Mouse (Mus musculus) left cerebral cortex, adult 18-20 months (tissue): ENCODE data around the gene 2310030G06Rik. TPM values are rescaled to one million over a fixed set of nuclear protein-coding genes. Genes with fewer than 3 reads are reported as not detected.

Experiments used
- DNase-seq, 2 experiments: peaks; one replicate each; pipeline ENCODE4 v3.0.0; 2021 to 2022; ENCODE audit warnings: low spot score in 2 of 2, mixed read lengths in 1 of 2
- long read RNA-seq, 2 experiments: library from polyadenylated mRNA; stranded (forward); transcript quantifications; one replicate each; pipeline ENCODE4 v2.0.0; 2021
- total RNA-seq, 2 experiments: library from RNA; stranded (reverse); gene quantifications; 2 replicates each; pipeline ENCODE4 v1.2.3; 2021

Gene 2310030G06Rik
- 1 to 10 TPM; 2.7 to 3.1 TPM for total RNA-seq
- long read RNA-seq, experiment 1: 0 reads
- long read RNA-seq, experiment 2, partial matches to known transcripts: 0 of 2 reads
- long read RNA-seq, experiment 2, other reads (novel, unspliced or antisense): 1 of 2 reads

DNA sequence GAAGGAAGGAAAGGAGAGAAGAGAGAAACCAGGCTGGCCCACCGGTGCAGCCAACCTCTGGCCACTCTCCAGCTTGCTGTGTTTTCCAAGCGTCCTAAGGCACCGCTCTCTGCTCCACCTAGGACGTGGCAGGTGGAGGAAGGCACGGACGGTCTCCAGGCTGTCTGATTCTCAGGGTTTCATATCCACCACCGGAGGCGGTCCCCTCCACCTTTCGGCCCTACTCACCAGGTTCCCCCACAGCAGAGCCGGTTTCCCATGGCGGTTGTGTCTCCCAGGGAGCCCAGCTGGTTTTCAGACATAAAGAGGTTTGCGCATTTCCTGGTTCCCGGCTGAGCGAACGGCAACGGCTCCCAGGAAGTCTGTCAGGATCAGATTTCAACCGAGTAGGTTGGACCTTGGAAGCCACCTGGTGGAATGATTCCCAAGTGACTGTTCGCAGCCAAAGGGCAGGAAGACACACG lies at the start of gene 2310030G06Rik:
TSS of gene 2310030G06Rik (minus strand) at position 323 of the 464 bp plus-strand sequence.
- DNase-seq: peak; percentile 21 to 31

GRCm38 (mm10) chr9:50795266-50795665 lies 48.9 kb upstream of the 2310030G06Rik start:
- no peak for DNase-seq

DNA sequence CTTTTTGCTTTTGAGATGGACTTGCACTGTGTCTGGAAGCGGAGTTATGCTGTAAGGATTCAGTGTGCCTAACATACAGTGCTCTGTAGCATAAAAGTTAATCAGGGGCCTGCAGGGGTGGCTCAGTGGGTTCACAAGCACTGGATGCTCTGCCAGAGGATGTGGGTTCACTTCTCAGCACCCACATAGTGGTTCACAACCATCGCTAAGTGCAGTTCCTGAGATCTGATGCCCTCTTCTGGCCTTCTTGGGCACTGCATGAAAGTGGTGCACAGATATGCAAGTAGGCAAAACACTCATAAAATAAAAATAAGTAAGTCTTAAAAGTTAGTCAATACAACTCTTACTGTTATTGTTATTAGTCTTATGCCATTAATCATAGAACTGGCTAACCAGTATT lies 35.8 kb upstream of the 2310030G06Rik start:
- peak in 1 of 2 experiments; percentile 30 for DNase-seq

DNA sequence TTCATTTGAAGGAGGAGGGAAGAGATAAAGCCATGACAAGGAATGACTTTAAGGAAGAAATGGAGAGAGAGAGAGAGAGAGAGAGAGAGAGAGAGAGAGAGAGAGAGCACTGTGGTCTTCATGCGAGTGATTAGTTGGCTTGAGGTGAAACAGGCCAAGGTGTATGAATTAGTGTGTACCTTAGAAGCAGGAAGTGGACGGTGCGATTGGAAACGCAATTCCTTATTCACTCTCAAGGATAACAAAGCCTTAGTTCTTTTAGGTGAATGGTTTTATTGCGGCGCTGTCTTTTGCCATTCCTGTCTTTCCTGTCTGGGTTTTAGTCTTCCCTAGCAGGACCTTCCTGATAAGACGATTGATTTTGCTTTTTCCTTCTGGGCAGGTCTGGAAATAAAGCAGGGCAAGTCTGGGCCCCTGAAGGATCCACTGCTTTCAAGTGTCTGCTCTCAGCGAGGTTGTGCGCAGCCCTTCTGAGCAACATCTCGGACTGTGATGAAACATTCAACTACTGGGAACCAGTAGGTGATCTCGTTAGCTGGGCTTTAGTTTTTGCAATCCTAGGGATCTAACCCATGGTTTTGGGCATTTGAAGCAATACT lies 29.9 kb upstream of the 2310030G06Rik start:
- no peak for DNase-seq

DNA sequence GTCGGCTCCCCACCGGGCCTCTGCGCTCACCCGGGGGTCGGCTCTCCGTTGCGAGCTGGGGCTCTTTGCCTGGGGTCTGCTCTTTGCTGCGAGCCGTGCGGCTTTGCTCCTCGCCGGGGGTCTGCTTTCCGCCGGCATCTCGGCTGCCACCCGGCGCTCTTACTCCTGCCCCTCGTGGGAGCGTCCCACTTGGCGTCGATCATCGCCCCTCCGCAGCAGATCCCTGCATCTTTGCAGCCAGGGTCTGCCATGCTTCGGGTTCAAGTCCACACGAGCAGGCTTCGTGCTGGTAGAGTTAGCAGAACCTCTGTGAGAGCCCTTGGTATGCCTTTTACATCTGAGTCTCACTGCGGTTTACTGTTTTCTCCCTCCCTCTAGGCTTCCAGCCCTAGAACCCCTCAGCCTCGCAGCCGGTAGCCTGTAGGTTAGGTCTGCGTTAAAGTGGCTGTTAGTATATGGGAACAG lies 29.4 kb upstream of the 2310030G06Rik start:
- DNase-seq: peak in 1 of 2 experiments; percentile 10

DNA sequence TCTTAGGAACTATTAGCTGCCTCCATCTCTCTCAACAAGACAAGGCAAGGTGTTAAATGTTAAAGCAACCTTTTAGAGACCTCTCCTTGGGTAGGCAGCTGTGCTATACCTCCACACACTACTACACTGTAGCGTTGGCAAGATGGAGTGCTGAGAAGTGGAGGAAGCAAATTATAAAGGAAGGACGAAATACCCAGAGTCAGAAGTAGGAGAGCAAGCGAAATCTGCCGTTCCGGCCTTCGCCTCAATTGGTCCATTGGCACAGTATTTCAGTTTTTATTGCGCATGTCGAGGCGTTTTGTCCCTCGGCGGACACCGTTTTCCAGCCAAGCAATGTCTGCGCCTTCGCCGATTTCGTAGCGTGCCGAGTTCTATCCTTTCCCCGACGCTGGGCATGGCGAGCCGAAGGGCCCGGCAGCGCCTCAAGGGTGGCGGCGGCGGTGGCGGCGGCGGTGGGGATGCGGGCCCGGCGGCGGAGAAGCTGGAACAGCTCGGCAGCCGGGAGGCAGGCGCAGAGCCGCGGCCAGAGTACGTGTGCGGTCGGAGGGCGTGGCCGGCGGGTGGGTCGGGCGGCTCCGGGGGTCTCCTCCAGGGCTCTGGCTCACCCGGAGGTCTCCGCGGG lies 28.8 kb upstream of the 2310030G06Rik start, which contains the start of the genes Alg9 and 1110032A03Rik:
TSS of gene Alg9 (plus strand) at position 29 of the 622 bp plus-strand sequence.
TSS of gene 1110032A03Rik (minus strand) at position 530 of the 622 bp plus-strand sequence.
- DNase-seq: peak; percentile 92

- no peak for DNase-seq
These were observed 27.7 kb upstream of the 2310030G06Rik start for GRCm38 (mm10) chr9:50774026-50774462.

- DNase-seq: no peak
These were observed 23.7 kb upstream of the 2310030G06Rik start for GRCm38 (mm10) chr9:50770011-50770410.

- peak; percentile 99 for DNase-seq
These were observed 22.0 kb upstream of the 2310030G06Rik start, which contains the start of gene Fdxacb1 for GRCm38 (mm10) chr9:50768107-50769002. Gene Fdxacb1, plus strand, starts transcription at chr9:50768236.

- no peak for DNase-seq
These were observed 21.3 kb upstream of the 2310030G06Rik start for GRCm38 (mm10) chr9:50767531-50768106.

- peak in 1 of 2 experiments; percentile 24 for DNase-seq
These were observed 17.0 kb upstream of the 2310030G06Rik start for GRCm38 (mm10) chr9:50763331-50763730.

DNA sequence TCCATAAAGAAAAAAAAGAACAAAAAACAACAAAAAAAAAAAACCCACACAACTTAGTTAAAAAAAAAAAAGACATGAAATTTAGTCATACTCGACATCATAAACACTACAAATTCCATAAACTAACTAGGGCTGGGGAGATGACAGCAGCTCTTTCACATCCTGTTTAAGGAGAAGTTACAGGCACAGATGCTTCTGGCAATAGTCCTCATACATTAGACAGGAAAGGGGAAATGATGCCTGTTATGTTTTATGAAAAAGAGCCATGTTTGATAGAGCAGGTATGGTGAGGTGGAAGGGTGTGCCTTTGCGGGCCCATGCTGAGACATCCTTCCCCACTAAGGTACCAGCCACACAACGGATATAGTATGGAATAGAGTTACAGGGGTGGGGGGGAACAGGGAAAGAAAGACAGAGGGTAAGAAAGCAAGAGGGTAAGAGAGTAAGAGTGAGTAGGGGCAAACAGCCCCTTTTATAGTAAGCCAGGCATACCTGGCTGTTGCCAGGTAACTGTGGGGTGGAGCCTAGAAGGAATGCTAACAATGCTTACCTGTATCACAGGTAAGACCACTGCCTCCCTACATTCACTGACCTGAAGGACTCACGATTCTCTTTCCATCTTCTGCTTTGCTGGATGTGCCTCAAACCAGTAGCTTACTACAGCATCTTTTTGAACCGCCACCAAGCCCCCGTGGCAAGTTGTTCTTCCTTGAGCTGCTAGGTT lies 15.3 kb upstream of the 2310030G06Rik start:
- DNase-seq: no peak

DNA sequence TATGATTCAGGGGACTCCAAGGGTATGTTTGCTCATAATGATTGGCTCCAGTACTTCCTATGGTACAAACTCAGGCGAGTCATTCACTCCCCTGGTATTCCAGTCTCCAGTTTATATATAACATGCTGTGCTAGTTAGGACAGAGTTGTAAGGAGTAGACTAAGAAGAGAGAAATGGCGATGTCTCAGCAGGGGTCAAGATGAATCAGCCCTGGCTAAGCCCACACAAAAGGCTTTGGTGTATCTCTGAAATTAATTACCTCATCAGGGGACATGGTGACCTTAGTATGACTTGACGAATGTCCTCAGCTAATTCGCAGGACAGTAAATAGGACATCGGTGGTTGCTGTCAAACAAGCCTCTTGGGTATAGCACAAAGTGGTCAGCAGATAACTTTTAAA lies 10.4 kb upstream of the 2310030G06Rik start:
- DNase-seq: no peak

GRCm38 (mm10) chr9:50753947-50754346 lies 7.6 kb upstream of the 2310030G06Rik start:
- DNase-seq: peak in 1 of 2 experiments; percentile 29

GRCm38 (mm10) chr9:50752784-50753615 lies 6.7 kb upstream of the 2310030G06Rik start:
- peak; percentile 65 to 70 for DNase-seq

DNA sequence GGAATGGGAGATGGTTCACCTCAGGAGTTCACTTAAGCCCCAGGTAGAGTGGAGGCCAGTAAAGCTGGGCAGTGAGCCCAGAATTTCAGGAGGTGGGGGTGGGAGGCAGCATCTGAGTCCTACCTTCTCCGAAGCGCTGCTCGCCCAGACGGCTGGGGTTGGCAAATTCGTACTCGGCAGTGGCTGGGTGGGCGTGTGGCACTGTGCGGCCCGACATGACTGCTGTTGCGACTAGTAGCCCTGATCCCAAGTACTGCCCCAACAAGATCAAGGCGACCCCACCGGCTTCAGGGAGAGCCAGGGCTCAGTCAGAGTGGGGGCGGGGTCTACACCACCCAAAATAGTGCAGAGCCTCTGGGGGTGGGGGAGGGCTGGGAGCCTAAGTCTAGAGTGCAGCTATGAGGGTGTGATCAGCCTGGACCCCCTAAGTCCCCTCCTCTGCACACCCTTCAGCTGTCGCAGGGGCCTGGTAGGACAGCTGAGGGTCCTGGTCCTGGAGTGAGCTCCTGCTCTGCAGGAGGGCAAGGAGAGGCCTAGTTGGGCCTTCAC lies 5.8 kb upstream of the 2310030G06Rik start, which contains the start of gene Hspb2:
TSS of gene Hspb2 (minus strand) at position 301 of the 549 bp plus-strand sequence.
- DNase-seq: peak in 1 of 2 experiments; percentile 19

GRCm38 (mm10) chr9:50751323-50751722 lies 5.0 kb upstream of the 2310030G06Rik start, which contains the start of gene Cryab:
Gene Cryab, plus strand, starts transcription at chr9:50751325.
- DNase-seq: no peak

GRCm38 (mm10) chr9:50750706-50751105 lies 4.4 kb upstream of the 2310030G06Rik start:
- DNase-seq: no peak
